Mouse (Mus musculus) liver, embryonic 15.5 days (tissue): ENCODE results near the gene Stim1. TPM values are rescaled to one million over a fixed set of nuclear protein-coding genes. Genes with fewer than 3 reads are reported as not detected.

Source experiments
- ATAC-seq: fragments of 200-750 bp; cut with Nextera tagmentation; 2 replicates; pipeline ENCODE4 v1.8.0; 2017; ENCODE audit warnings: moderate number of reproducible peaks, mild to moderate bottlenecking, moderate library complexity; ENCODE audit not compliant: insufficient read depth
- H3K27ac ChIP-seq: fragments of 300-500 bp; sonication (generic); replicated peaks from 2 replicates; pipeline ENCODE4 v1.5.1; 2015; ENCODE audit warnings: mild to moderate bottlenecking, inconsistent platforms
- H3K27me3 ChIP-seq: fragments of 300-500 bp; sonication (generic); 2 replicates; pipeline ENCODE4 v1.6.1; 2015; ENCODE audit warnings: mild to moderate bottlenecking, inconsistent platforms
- H3K36me3 ChIP-seq: fragments of 300-500 bp; sonication (generic); replicated peaks from 2 replicates; pipeline ENCODE4 v1.6.1; 2015; ENCODE audit warnings: moderate library complexity, mild to moderate bottlenecking, inconsistent platforms
- H3K4me1 ChIP-seq: fragments of 300-500 bp; sonication (generic); replicated peaks from 2 replicates; pipeline ENCODE4 v1.6.1; 2015; ENCODE audit warnings: inconsistent platforms
- H3K4me2 ChIP-seq: fragments of 300-500 bp; sonication (generic); 2 replicates; pipeline ENCODE4 v1.6.1; 2015; ENCODE audit warnings: moderate library complexity, mild to moderate bottlenecking, inconsistent platforms
- H3K4me3 ChIP-seq: fragments of 300-500 bp; sonication (generic); replicated peaks from 2 replicates; pipeline ENCODE4 v1.5.1; 2015; ENCODE audit warnings: mild to moderate bottlenecking, inconsistent platforms
- H3K9ac ChIP-seq: fragments of 300-500 bp; sonication (generic); 2 replicates; pipeline ENCODE4 v1.6.1; 2015; ENCODE audit warnings: moderate library complexity, mild to moderate bottlenecking, inconsistent platforms
- H3K9me3 ChIP-seq: fragments of 300-500 bp; sonication (generic); replicated peaks from 2 replicates; pipeline ENCODE4 v1.6.1; 2016; ENCODE audit warnings: inconsistent platforms
- WGBS: fragments of 180-500 bp; shearing (Covaris S2); methylation state at CpG from one replicate; pipeline ENCODE4 v1.1.7; 2015; ENCODE audit warnings: mixed read lengths; ENCODE audit not compliant: insufficient replicate concordance; 5-methylcytosine and 5-hydroxymethylcytosine counted together
- polyA plus RNA-seq: library from polyadenylated mRNA; unstranded; fragments of >200 nt; fragmentation: Nextera tagmentation; extraction: Ambion mirVana; gene quantifications from 2 replicates; pipeline ENCODE4 v1.2.1, GENCODE M21; 2015

Gene Stim1
- polyA plus RNA-seq, 1 experiment from 2014 or later: 14.9 TPM

DNA sequence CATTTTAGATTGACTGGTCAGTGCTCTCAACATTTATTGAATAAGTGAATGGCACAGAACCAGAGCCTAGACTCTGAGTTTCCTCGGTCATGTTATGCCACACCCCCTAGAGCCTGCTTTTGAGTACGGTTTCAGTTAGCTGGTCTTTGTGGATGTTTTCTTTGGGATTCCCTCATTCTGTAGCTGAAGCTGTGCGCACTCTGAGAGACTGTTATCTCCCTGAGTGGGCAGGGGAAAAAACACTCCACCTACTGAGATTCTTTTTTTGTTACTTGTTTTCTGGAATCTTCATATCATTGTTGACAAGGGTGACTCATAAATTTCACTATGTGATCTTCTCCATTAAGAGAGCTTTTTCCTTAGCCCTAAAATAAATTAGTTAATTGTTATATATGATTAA is 63.9 kb downstream of the Stim1 start:
- Histone ChIP-seq H3K4me3 (no peak overlapping the region), H3K36me3 (no peaks in the 10 kb centered on the region), H3K4me1 (no peaks in the 10 kb centered on the region), H3K27me3 (no peaks in the 10 kb centered on the region), H3K9ac (no peak overlapping the region), H3K27ac (no peak overlapping the region), H3K9me3 (no peaks in the 10 kb centered on the region), H3K4me2 (no peak overlapping the region)
- 53% methylated on average over 3 of the region's 3 CpGs for WGBS
- no peak for ATAC-seq

DNA sequence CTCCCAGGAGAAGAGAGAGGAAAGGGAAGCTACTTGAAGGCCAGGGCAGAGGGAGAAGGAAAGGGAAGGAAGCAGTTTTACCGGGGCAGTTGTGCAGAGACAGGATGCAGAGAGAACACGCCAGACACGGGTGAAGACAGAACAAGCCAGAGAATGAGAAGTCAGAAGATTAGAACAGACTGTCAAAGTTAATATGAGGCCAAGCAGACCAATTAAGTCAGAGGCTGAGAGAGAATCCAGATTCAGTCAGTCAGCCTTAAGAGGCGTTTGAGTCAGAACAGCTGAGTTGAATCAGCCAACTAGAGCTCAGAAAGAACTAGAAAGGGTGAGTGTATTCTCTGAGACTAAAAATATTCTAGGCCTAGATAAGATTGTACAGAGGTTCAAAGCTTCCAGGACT is 66.1 kb downstream of the Stim1 start:
- H3K27ac ChIP-seq: no peak overlapping the region
- no peaks in the 10 kb centered on the region for H3K9me3 ChIP-seq
- no peaks in the 10 kb centered on the region for H3K36me3 ChIP-seq
- no peaks in the 10 kb centered on the region for H3K4me1 ChIP-seq
- H3K4me3 ChIP-seq: no peak overlapping the region
- no peak for ATAC-seq
- no peak overlapping the region for H3K9ac ChIP-seq
- no peak overlapping the region for H3K4me2 ChIP-seq
- no peaks in the 10 kb centered on the region for H3K27me3 ChIP-seq
- 27% methylated on average over 4 of the region's 4 CpGs for WGBS

DNA sequence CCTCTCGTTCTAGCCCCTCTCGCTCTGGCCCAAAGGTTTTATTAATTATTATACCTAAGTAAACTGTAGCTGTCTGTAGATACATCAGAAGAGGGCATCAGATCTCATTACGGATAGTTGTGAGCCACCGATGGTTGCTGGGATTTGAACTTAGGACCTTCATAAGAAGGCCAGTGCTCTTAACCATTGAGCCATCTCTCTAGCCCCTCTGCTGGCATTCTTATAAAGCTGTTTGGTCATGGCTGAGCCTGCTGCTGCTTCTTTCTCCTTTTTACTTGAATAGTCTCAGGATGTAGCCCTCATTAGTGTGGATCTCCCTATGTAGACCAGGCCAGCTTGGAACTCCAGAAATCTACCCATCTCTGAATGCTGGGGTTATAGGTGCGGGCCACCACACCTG is 69.7 kb downstream of the Stim1 start:
- Histone ChIP-seq H3K36me3 (no peaks in the 10 kb centered on the region), H3K4me3 (no peak overlapping the region), H3K27me3 (no peaks in the 10 kb centered on the region), H3K9me3 (no peaks in the 10 kb centered on the region), H3K9ac (no peak overlapping the region), H3K27ac (no peak overlapping the region), H3K4me2 (no peak overlapping the region), H3K4me1 (no peaks in the 10 kb centered on the region)
- 83% methylated on average over 5 of the region's 5 CpGs for WGBS
- no peak for ATAC-seq

DNA sequence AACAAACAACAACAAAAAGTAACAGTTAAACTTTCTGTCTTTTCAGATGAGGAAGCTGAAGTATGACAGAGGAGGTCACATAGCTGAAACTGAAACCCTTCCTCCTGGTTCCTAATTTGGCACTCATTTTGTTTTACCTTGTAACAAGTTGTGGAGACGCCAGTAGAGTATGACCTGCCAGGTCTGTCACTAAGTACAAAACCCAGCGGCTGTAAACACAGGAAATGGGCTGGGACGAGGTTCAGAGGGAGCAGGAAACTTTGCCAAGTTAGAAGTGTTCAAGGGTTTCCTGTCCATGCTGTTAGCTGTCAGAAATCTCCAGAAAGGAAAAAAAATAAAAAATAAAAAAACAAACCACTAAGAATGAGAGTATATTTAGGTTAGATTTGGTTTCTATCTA is 70.3 kb downstream of the Stim1 start:
- no peak overlapping the region for H3K9ac ChIP-seq
- 12% methylated on average over 3 of the region's 3 CpGs for WGBS
- no peaks in the 10 kb centered on the region for H3K9me3 ChIP-seq
- no peaks in the 10 kb centered on the region for H3K27me3 ChIP-seq
- H3K4me3 ChIP-seq: no peak overlapping the region
- no peak overlapping the region for H3K4me2 ChIP-seq
- no peaks in the 10 kb centered on the region for H3K4me1 ChIP-seq
- no peak for ATAC-seq
- H3K27ac ChIP-seq: no peak overlapping the region
- no peaks in the 10 kb centered on the region for H3K36me3 ChIP-seq

DNA sequence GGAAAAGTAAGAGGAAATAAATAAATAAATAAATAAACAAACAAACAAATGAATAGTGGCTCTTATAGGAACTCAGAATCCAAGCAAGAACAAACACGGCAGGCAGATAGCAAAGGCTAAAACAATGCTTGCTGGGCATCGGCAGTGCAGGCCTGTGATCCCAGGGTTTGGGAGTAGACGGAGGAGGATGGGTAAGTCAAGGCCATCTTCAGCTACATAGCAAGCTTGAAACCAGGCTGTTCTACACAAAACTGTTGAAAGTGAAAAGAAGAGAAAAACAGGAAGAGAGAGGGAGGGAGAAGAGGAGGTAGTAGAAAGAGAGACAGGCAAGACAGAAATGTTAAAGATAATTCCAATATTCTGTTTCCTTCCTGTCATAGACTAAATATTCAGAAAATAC is 71.3 kb downstream of the Stim1 start:
- Histone ChIP-seq H3K27ac (no peak overlapping the region), H3K9ac (no peak overlapping the region), H3K4me2 (no peak overlapping the region), H3K9me3 (no peaks in the 10 kb centered on the region), H3K36me3 (no peaks in the 10 kb centered on the region), H3K27me3 (no peaks in the 10 kb centered on the region), H3K4me3 (no peak overlapping the region), H3K4me1 (no peaks in the 10 kb centered on the region)
- no peak for ATAC-seq
- WGBS: 75% methylated on average over 3 of the region's 3 CpGs

DNA sequence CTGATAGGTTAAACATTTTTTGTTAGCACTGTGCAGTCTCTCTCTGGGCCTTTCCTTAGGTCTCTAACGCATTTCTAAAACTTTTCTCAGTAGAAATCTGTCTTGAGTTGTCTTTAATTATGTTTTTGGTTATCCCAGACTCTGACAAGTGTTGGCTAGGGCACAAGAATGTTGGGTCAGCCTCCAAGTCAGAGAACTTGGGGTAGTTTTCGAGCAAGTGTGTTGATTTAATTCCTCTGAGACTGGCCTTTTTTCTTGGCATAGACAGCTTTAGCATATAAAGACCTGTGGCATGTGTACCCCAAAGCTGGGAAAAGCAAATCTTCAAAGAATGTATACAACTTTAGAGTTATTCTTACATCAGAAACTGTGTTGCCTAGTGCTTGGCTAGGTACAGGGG is 78.3 kb downstream of the Stim1 start:
- Histone ChIP-seq H3K9me3 (no peaks in the 10 kb centered on the region), H3K27me3 (no peaks in the 10 kb centered on the region), H3K27ac (no peak overlapping the region), H3K4me1 (0 out of 2 replicates have a peak, but pooled peaks cover 5% of the 10 kb centered on the region), H3K4me3 (no peak overlapping the region), H3K36me3 (no peaks in the 10 kb centered on the region), H3K4me2 (no peak overlapping the region), H3K9ac (no peak overlapping the region)
- WGBS: 65% methylated on average over 2 of the region's 2 CpGs
- ATAC-seq: no peak

DNA sequence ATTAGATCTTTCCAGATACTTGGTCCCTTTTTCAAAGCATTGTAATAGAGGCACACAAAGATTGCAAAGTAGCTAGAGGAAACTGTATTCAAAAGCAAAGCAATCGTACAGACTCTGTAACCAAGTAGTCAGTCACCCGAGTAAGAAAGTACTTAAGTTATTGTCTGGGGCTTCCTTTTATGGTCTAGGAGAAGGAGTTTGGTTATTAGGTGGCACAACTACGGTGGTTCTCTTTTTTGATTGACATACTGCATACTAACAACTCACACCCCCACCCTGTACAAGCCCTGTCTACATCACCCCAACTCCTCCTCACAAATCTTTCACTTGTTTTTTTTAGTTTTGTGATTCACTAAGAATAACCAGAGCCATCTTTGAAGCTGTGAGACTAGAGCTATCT is 79.7 kb downstream of the Stim1 start:
- Histone ChIP-seq H3K4me3 (no peak overlapping the region), H3K4me2 (no peak overlapping the region), H3K27ac (no peak overlapping the region), H3K27me3 (no peaks in the 10 kb centered on the region), H3K4me1 (0 out of 2 replicates have a peak, but pooled peaks cover 5% of the 10 kb centered on the region), H3K9ac (no peak overlapping the region), H3K9me3 (no peaks in the 10 kb centered on the region), H3K36me3 (no peaks in the 10 kb centered on the region)
- ATAC-seq: no peak
- WGBS: 45% methylated on average over 3 of the region's 3 CpGs

DNA sequence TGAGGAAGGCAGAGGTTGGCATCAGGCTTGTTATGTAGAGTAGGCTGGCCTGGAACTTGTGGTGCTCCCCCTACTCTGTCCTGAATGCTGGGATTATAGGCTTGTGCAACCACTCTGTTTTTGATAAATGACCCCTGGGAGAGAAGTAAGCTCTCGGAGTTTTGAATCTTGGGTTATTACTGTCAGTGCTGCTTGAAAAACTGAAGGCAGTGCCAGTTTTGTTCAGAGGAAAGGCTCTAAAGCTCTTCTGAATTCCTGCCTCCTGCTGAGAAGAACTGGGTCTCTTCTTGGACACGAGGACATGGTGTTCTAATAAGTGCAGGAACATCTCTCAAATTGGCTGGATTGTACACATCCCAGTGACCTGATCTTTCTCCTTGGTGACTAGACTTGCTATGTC is 81.1 kb downstream of the Stim1 start:
- H3K4me2 ChIP-seq: no peak overlapping the region
- H3K4me3 ChIP-seq: no peak overlapping the region
- no peaks in the 10 kb centered on the region for H3K27me3 ChIP-seq
- no peaks in the 10 kb centered on the region for H3K9me3 ChIP-seq
- ATAC-seq: no peak
- H3K36me3 ChIP-seq: no peaks in the 10 kb centered on the region
- 0 out of 2 replicates have a peak, but pooled peaks cover 5% of the 10 kb centered on the region for H3K4me1 ChIP-seq
- no peak overlapping the region for H3K27ac ChIP-seq
- 66% methylated on average over 2 of the region's 2 CpGs for WGBS
- H3K9ac ChIP-seq: no peak overlapping the region

DNA sequence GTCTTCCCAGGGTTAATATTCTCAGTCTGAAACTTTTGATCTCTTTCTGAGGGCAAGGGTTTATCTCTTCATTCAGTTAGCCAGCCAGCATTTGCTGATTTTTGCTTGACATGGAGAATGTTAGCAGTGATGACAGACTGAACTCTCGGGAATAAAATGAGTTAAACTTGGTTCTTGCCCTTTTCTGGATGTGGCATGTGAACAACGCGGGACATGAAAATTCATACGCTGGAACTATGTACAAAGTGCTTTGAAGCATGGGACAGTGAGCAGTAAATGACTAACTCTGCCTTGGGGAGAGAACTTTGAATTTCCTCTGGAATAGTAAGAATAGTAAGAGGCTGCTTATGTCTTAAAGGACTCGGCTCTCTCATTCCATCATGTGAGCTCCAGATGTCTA is 81.6 kb downstream of the Stim1 start:
- no peak for ATAC-seq
- no peak overlapping the region for H3K27ac ChIP-seq
- H3K4me1 ChIP-seq: 0 out of 2 replicates have a peak, but pooled peaks cover 5% of the 10 kb centered on the region
- H3K4me3 ChIP-seq: no peak overlapping the region
- H3K4me2 ChIP-seq: no peak overlapping the region
- H3K9ac ChIP-seq: no peak overlapping the region
- H3K36me3 ChIP-seq: no peaks in the 10 kb centered on the region
- 75% methylated on average over 5 of the region's 5 CpGs for WGBS
- no peaks in the 10 kb centered on the region for H3K27me3 ChIP-seq
- H3K9me3 ChIP-seq: no peaks in the 10 kb centered on the region

DNA sequence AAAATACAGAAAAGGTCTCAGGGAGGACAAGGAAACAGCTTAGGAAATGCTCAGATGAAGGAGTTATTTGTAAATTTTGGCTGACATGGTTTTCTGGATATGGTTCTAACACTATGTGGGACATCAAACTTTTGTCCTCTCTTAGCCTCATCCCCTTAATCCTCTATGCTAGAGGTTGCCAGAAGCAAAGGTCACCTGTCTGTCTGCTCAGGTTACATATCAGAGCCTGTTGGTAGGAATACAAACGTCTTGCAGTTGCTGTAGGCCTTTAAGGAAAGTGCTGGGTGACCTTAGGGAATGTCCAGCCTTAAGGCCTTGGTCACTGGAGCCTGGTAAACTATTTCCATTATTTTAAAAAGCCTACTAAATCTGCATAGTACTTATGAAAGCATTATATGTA is 85.8 kb downstream of the Stim1 start:
- Histone ChIP-seq H3K27me3 (no peaks in the 10 kb centered on the region), H3K36me3 (no peaks in the 10 kb centered on the region)
- WGBS: 31% methylated on average over 1 of the region's 1 CpGs

DNA sequence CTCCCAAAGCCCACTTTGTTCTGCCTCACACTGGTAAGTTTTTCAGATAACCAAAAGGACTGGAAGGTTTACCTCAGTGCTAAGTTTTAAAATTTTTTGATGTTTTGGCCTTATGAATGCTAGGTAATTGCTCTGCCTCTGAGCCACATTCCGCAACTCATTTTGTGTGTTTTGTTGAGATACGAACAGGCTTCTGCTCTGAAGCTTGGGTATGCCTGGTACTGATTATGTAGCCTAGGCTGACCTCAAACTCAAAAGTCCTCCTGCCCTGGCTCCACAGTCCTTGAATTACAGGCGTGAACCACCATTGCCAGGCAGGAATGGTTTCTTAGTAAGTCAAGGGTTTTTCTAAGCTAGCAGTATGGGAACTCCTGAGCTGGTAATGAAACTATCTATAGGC is 90.5 kb downstream of the Stim1 start:
- Histone ChIP-seq H3K4me2 (no peak overlapping the region), H3K9ac (no peak overlapping the region), H3K9me3 (no peaks in the 10 kb centered on the region), H3K36me3 (no peaks in the 10 kb centered on the region), H3K27ac (no peak overlapping the region), H3K4me1 (0 out of 2 replicates have a peak, but pooled peaks cover 4% of the 10 kb centered on the region), H3K4me3 (no peak overlapping the region), H3K27me3 (no peaks in the 10 kb centered on the region)
- no peak for ATAC-seq
- WGBS: 64% methylated on average over 3 of the region's 3 CpGs

More for the DNA sequence above, 85.8 kb downstream of the Stim1 start:
- H3K4me1 ChIP-seq: no peaks in the 10 kb centered on the region
- H3K4me2 ChIP-seq: no peak overlapping the region
- H3K9ac ChIP-seq: no peak overlapping the region
- no peak for ATAC-seq
- H3K4me3 ChIP-seq: no peak overlapping the region
- H3K27ac ChIP-seq: no peak overlapping the region
- H3K9me3 ChIP-seq: no peaks in the 10 kb centered on the region

DNA sequence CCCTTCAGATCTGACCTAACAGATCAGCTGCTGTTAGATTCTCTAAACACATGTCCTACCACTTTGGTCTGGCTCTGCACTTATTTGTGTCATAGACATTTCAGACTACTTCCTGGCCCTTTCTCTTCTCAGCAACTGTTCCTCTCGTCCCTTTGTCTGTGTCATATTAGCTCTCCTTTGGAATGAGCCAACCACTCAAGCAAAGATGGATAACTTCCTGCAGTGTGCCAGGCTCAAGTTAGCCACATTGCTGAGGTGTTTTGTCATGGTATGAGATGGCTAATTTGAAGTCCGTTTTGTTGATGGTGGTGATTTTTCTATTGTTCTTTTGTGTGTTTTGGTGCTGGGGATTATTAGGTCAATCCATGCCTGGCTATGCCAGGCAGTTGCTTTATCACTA is 93.7 kb downstream of the Stim1 start:
- Histone ChIP-seq H3K9me3 (no peaks in the 10 kb centered on the region), H3K4me3 (no peak overlapping the region), H3K4me2 (no peak overlapping the region), H3K27ac (no peak overlapping the region), H3K4me1 (0 out of 2 replicates have a peak, but pooled peaks cover 4% of the 10 kb centered on the region), H3K27me3 (no peaks in the 10 kb centered on the region), H3K36me3 (no peaks in the 10 kb centered on the region), H3K9ac (no peak overlapping the region)
- 44% methylated on average over 2 of the region's 2 CpGs for WGBS
- no peak for ATAC-seq
